Mouse (Mus musculus) liver, adult 2 months (tissue): ENCODE measurements around the gene Nmbr.

Source experiments
- CTCF ChIP-seq: fragments of 200-500 bp; IDR thresholded peaks from 2 replicates; pipeline ENCODE4 v1.5.1; 2011; ENCODE audit warnings: low read depth, low read length, control low read depth
- POLR2A ChIP-seq: fragments of 200-500 bp; IDR thresholded peaks from 2 replicates; pipeline ENCODE4 v1.6.1; 2011; ENCODE audit warnings: low read length, control low read depth; ENCODE audit not compliant: insufficient read depth; ENCODE audit errors: extremely low read depth

DNA sequence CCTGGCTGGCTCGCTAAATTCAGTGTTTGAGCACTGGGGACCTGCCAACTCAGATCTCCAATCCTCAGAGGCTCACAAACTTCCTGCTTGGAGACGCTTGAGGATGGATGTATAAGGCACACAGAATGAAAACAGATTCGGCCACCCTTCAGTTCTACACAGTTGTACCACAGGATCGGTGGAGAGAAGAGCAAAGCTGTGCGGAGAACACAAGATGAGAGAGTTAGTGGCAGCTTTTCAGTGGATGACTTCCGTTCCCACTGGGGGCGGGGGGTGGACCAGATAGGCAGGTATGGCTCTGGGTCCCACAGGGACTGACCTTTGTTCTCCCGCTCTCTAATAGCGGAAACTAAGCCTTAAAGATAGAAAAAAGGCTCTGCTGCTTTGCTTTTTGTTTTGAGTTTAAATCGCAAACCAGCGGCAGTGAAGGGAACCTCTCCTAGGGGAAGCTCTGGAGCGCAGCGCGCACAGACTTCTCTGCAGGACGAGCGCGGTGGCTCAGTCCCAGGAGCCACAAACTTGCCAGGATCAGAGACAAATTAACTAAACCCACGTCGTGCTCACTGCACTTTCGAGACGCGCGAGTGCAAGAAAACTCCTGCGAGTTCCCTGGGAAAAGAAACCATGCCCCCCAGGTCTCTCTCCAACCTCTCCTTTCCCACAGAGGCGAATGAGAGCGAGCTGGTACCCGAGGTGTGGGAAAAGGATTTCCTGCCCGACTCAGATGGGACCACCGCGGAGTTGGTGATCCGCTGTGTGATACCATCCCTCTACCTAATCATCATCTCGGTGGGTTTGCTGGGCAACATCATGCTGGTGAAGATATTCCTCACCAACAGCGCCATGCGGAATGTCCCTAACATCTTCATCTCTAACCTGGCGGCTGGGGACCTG, 54.5 kb downstream of the Nmbr start:
- TF ChIP-seq POLR2A (no peak), CTCF (no peak)
